Mouse (Mus musculus) testis, adult 2 months (tissue): ENCODE measurements around the gene Dock2.
A peak's percentile ranks its signal among the peaks of the same experiment; 100 is the strongest.

Source experiments
- CTCF ChIP-seq: fragments of 200-500 bp; IDR thresholded peaks from 2 replicates; pipeline ENCODE4 v1.5.1; 2012; ENCODE audit warnings: low read depth, mild to moderate bottlenecking, inconsistent platforms, low read length, moderate library complexity; ENCODE audit not compliant: control insufficient read depth, insufficient read depth, insufficient replicate concordance
- POLR2A ChIP-seq: fragments of 200-500 bp; IDR thresholded peaks from 2 replicates; pipeline ENCODE4 v1.6.1; 2012; ENCODE audit warnings: low read depth, mild to moderate bottlenecking, inconsistent platforms, low read length, moderate library complexity; ENCODE audit not compliant: control insufficient read depth

GRCm38 (mm10) chr11:34337907-34338306 lies 445.8 kb downstream of the Dock2 start:
- TF ChIP-seq CTCF (peak; percentile 18; the same call in 1 of the 2 replicates), POLR2A (no peak)
